Mouse (Mus musculus): Measurements from ENCODE around the gene Atp5j.

DNA sequence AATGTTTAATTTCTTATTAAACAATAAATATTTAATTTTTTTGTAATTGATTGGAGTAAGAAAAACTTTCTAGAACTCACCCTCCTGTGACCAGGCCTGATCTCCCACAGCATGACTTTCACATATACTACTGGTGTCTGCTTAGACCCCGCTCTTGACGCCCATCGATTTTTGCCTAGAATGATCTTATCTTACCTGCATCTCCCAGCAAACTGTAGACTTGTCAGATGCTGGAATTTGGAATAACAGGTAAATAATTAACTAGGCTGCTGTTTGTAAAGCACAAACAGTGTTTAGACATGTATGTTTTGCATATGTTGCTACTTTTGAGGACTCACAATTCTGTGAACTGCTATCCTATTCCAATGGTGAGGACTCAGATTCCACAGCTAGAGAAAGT, 29.2 kb downstream of the Atp5j start:
- TF ChIP-seq POLR2A (IDR thresholded peaks at IDR 0.05; ENCODE audit: control insufficient read depth in 1 of 2, insufficient read depth in 1 of 2, low read depth in 1 of 2, low read length in 2 of 2, poor library complexity in 1 of 2) (no peak), CTCF (IDR thresholded peaks at IDR 0.05 in 2 of 3, conservative IDR thresholded peaks at IDR 0.05 in 1 of 3; ENCODE audit: control insufficient read depth in 1 of 3, insufficient read depth in 1 of 3, low read depth in 2 of 3, low read length in 3 of 3, poor library complexity in 1 of 3, severe bottlenecking in 1 of 3) (no peak), BHLHE40 (IDR thresholded peaks at IDR 0.05; ENCODE audit: borderline replicate concordance, low read depth, low read length) (no peak), MAX (IDR thresholded peaks at IDR 0.05; ENCODE audit: low read length) (no peak), ELF1 (IDR thresholded peaks at IDR 0.05; ENCODE audit: low read depth, low read length) (no peak), UBTF (IDR thresholded peaks at IDR 0.05; ENCODE audit: borderline replicate concordance, insufficient read depth, low read depth, low read length) (no peak), MAFK (IDR thresholded peaks at IDR 0.05; ENCODE audit: borderline replicate concordance, low read depth, low read length) (no peak), RAD21 (IDR thresholded peaks at IDR 0.05; ENCODE audit: low read depth, low read length) (no peak), MYC (IDR thresholded peaks at IDR 0.05; ENCODE audit: low read depth, low read length) (no peak), HCFC1 (IDR thresholded peaks at IDR 0.05; ENCODE audit: low read depth, low read length) (no peak), CHD2 (IDR thresholded peaks at IDR 0.05; ENCODE audit: low read length) (no peak)

Data from MEL (cell line).